Mouse (Mus musculus): ENCODE measurements around the gene Lcorl.
"Not testable (repeated sequence)": the region's sequence is repeated elsewhere in the genome, so short reads cannot be mapped to it uniquely, and the experiment has no call there.

The Lcorl gene

DNA sequence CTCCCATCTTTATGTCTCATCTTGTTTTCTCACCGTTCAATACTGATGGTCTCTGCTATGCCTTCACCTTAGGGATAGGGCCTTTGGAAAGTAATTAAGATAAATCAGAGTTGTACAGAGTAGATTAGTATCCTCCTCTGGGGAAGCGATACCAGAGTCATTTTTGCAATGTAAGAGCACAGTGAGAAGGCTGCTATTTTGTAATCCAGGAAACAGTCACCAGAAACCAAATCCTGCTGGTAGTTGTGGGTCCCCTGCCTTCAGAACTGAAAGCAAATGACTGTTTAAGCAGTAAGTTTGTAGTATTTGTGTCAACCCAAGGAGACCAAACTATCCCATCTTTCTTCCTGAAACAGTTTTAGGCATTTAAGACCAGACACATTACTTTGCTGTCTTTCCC lies 147.8 kb downstream of the Lcorl start:
- DNase-seq (ENCODE audit: low spot score): no peak

- no peak for DNase-seq (ENCODE audit: low spot score)
Observed at GRCm38 (mm10) chr5:45706811-45707210, 150.6 kb downstream of the Lcorl start.

GRCm38 (mm10) chr5:45691678-45692077 lies 165.7 kb downstream of the Lcorl start:
- DNase-seq (ENCODE audit: low spot score): no peak

- DNase-seq (ENCODE audit: low spot score): no peak
Observed at GRCm38 (mm10) chr5:45690802-45691201, 166.6 kb downstream of the Lcorl start.

- DNase-seq (ENCODE audit: low spot score): no peak
Observed at GRCm38 (mm10) chr5:45689152-45689551, 168.3 kb downstream of the Lcorl start.

DNA sequence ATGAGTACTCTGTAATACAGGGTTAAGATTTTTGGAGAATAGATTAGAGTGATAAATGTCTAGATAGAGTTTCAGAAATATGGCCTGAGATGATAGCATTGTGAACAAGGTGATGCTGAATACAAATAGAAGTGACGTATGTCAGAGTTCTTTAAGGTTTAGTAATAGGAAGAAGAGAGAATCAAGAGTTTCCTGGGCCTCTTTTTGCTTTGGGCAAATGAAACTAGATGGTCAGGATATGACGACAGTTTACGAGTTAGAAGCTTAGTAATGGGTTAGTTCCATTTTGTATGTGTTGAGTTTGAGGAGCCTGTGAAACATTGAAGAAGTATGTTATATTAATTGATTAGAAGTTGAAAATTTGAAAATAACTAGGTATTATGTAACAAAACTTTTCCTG lies 171.2 kb downstream of the Lcorl start:
- no peak for DNase-seq (ENCODE audit: low spot score)

GRCm38 (mm10) chr5:45685243-45685642 lies 172.2 kb downstream of the Lcorl start:
- no peak for DNase-seq (ENCODE audit: low spot score)

DNA sequence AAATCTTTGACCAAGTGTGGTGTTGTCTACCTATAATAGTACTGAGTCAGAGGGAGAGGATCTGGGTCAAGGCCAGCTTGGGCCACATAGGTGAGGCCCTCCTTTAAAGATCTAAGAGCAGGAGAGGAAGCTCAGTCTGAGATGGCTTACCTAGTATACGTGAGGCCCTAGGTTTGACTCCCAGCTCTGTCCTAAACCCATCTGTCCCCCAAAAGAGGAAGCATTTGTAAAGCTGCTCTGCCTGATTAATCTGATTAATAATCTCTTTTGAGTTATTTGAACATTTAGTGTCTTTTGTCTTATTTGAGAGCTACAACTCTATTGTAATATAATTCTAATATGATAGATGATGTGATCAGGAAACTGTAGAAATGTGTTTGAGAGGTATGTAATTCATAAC lies 174.0 kb downstream of the Lcorl start:
- no peak for DNase-seq (ENCODE audit: low spot score)

- no peak for DNase-seq (ENCODE audit: low spot score)
Observed at GRCm38 (mm10) chr5:45679955-45680354, 177.5 kb downstream of the Lcorl start.

GRCm38 (mm10) chr5:45677639-45678038 lies 179.8 kb downstream of the Lcorl start:
- DNase-seq (ENCODE audit: low spot score): no peak

- no peak for DNase-seq (ENCODE audit: low spot score)
Observed at GRCm38 (mm10) chr5:45675032-45675431, 182.4 kb downstream of the Lcorl start.

DNA sequence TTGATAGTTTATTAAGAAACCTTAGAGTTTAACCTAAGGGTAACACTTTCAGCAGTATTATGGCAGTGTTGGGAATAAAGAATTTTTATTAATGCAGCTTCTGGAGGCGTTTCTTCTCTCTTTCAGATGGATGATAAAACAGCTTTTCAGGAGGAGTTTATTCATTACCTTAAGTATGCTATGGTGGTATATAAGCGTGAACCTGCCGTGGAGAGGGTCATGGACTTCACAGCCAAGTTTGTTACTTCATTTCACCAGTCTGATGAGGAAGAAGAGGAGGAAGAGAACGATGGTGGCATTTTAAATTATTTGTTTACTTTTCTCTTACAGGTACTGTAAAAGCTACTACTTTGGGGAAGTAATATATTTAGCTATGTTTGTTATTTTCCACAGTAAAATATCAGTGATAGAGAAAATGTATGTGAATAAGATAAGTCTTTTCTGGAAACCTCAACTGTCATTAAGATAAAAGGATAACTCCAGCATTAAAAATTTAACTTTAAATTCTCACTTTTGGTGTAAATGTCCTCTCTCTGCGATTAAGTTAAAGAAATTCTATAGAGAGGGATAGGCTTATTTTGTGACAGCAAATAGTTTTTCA lies 186.4 kb downstream of the Lcorl start:
- DNase-seq (ENCODE audit: low spot score): no peak

GRCm38 (mm10) chr5:45670280-45670670 lies 187.1 kb downstream of the Lcorl start:
- DNase-seq (ENCODE audit: low spot score): no peak

DNA sequence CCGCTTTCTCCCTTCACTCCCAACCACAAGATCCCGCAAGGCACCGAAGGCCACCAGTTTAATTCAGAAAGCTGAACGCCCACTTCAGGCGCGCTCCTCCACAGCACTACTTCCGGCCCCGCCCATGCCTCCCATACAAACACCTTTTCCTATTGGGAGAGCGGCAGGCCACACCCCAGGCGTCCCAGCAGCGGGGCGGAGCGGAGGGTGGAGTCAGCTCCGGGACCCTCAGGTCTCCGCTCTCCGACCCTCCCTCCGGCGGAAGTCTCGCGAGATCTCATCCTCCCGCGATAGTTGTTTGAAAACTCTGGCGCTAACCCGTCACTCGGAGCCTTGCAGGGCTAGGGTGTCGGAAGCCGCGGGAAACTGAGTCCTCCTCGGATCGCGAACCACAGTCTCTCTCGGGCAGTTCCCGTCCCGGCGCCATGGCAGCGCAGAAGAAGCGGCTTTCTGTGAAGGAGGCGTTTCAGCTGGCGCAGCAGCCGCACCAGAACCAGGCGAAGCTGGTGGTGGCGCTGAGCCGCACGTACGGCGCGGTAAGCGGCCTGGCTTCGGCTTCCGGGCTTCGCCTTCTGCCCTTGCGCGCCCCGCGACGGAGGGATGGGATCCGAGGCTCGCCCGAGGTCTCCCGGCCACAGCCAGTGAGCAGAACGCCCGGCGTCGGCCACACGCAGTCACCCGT lies 187.7 kb downstream of the Lcorl start, which contains the start of gene Ncapg:
Gene Ncapg, plus strand, starts transcription at position 322 of the 682 bp plus-strand sequence.
- DNase-seq (ENCODE audit: low spot score): peak; percentile 100

GRCm38 (mm10) chr5:45669234-45669597 lies 188.2 kb downstream of the Lcorl start:
- no peak for DNase-seq (ENCODE audit: low spot score)

DNA sequence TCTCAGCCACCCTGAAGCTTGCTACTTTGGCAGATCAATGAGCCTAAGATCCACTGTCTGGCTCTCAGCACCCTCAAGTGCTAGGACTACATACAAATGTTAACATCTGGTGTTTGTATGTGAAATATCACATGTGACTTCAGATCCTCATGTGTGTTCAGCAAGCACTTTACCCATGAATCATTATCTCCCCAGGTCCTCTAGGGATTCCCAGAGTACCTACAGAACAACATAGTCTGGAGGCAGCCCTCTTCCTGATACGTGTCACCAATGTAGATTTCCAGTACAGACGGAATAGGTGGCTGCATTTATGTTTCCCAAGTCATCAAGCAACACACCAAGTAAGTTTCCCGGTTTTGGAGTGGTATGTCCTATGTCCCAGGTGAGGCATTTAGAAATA lies 188.6 kb downstream of the Lcorl start:
- no peak for DNase-seq (ENCODE audit: low spot score)

GRCm38 (mm10) chr5:45668324-45668723 lies 189.1 kb downstream of the Lcorl start:
- DNase-seq (ENCODE audit: low spot score): no peak

GRCm38 (mm10) chr5:45658406-45658805 lies 199.0 kb downstream of the Lcorl start:
- not testable (repeated sequence) for DNase-seq (ENCODE audit: low spot score)

- DNase-seq (ENCODE audit: low spot score): no peak
Observed at GRCm38 (mm10) chr5:45651026-45651703, 206.2 kb downstream of the Lcorl start.
